Mouse (Mus musculus) thymus, postnatal 10 days (tissue): Measurements from ENCODE around the gene Slc29a4.

Source experiments
- DNase-seq, 2 experiments: peaks; one replicate each; pipeline ENCODE4 v3.0.0; 2021; ENCODE audit warnings: low spot score in 2 of 2

Gene Slc29a4

DNA sequence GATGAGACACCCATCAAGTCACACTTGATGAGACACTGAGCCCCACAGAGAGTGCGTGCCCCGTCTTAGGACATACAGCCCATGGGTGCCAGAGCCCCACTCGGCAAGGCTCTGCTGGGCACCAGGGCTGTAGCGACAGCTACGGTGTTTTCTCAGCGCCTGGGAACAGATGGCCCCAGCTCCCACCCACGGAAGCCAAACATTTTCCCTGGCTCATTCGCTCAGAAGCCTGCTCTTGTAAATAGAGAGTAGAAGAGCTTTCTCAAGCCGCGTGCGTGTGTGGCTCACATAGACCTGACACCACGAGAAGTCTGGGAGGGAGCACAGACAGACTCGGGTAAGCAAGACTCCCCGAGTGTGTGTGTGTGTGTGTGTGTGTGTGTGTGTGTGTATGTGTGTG lies at the start of gene Slc29a4:
Slc29a4 (plus strand) TSS at position 265 of the 400 bp plus-strand sequence.
- no peak for DNase-seq

DNA sequence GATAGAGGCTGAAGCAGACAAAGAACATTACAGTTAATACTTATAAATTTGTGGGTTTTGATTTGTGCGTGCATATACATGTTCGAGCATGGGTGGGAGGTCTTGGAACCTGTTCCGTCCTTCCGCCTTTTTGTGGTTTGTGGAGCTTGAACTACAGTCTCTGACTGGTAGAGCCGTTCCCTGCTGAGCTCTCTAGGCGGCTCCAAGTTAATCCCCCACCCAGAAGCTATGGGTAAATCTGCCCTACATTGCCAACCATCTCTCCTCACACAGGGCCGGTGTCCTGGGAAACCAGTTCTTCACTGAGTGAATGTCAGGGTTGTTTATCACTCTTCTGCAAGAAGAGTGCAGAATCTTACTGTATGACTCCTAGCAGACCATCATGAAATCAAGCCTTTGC lies 44.1 kb upstream of the Slc29a4 start:
- no peak for DNase-seq

- no peak for DNase-seq
Measured at GRCm38 (mm10) chr5:142649460-142650050, 42.8 kb upstream of the Slc29a4 start.

- no peak for DNase-seq
Measured at GRCm38 (mm10) chr5:142650390-142650789, 41.9 kb upstream of the Slc29a4 start.

DNA sequence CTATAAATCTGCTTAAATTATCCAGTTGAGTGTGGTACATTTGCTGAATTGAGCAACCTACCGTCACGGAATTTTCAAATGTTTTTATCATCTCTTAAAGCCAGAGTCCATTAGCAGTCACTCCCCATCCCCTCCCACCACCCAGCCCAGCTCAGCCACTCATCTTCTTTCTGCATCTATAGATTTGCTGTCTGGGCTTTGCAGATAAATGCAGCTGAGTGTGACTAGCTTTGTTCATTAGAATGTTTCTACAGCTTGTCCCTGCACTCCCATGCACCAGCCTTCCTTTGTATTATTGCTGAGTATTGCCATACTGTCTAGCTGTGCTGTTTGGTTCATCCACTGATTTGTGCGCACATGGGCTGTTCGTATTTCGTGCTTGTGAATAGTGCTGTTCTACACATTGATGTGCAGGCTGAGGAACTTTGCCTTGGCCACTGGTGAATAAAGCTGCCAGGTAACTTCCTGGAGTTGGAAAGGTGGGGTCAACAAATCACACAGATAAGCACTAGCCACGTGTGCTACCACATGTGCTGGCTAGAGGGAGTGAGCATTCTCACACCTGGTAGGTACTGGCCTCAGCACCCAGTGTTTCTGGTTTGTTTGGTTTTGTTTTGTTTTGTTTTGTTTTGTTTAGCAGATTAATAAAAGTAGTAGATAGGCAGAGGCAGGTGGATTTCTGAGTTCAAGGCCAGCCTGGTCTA lies 41.4 kb upstream of the Slc29a4 start:
- DNase-seq, result no peak

DNA sequence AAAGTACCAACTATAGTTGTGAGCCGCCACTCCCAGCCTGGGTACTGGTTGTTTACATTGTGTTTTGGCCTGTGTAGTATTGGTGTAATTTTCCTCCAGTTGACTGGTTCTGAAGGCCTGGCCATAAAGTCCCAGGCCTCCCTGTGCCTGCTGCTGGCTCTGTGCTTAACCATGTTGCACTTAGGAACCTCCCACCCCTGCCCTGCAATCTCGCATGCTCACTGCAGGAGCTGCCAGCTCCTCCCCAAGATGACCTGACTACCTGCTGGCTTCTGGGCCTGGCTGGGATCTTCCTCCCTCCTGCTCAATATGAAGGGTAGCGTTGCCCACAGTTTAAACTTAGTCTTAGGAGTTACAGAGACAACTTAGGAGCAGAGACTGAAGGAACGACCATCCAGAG lies 40.0 kb upstream of the Slc29a4 start:
- no peak for DNase-seq

GRCm38 (mm10) chr5:142660656-142661434 lies 31.5 kb upstream of the Slc29a4 start:
- DNase-seq, result no peak

DNA sequence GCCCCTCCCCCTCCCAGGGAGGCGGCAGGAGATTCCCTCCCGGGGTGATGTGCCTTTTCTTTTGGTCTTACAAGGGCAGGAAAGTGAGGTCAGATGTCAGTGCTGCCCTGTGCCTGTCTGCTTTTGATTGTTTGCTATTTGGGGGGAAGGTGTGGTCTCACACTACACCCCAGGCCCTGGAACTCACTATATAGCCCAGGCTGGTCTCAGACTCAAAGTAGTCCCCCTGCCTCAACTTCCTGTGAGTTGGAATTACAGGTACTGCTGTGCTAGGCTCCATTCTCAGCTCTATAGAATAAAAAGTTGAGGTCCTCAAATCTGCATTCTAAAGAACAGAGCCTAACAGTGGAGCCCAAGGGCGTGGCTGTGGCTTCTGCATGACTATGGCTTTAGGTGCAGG lies 24.4 kb upstream of the Slc29a4 start:
- no peak for DNase-seq

GRCm38 (mm10) chr5:142668556-142669263 lies 23.6 kb upstream of the Slc29a4 start:
- DNase-seq, result no peak

DNA sequence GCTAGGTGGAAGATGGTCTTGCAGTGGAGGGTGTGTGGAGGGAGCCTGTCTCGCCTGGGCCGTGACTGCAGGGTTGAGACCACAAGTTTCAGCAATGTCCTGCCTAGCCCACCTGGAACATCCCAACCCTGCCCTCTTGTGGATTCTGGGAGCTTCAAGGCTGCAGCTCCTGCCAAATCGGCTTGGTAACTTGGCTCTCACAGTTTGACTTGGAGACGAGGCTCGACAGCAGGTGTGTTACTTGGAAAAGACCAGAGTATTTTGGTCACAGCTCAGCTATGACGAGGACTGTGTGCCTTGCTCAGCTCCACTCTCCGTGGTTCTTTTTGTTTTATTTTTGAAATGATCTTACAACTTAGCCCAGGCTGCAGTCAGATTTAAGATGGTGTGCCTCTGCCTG lies 22.6 kb upstream of the Slc29a4 start:
- DNase-seq, result no peak

GRCm38 (mm10) chr5:142673082-142673481 lies 19.2 kb upstream of the Slc29a4 start:
- DNase-seq, result no peak

DNA sequence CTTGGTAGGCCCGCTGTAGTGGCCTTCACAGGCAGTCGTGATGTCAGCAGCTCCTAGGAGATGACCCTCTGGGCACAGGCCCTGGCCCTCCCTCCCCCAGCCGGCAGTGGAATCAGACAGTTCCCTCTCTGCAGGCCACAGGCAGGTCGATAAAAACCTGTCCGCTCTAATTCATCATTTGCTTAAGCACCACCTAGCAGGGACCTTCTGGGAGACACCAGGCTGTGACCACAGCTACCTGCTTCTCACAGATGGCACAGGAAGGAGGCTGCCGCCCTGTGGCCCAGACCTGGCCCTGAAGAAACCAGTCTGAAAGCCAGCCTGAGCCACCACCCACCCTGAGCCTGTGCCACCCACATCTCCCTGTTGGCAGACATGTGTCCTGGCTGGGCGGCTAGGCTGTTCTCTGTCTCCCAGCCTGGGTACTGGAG lies 14.2 kb upstream of the Slc29a4 start:
- no peak for DNase-seq

DNA sequence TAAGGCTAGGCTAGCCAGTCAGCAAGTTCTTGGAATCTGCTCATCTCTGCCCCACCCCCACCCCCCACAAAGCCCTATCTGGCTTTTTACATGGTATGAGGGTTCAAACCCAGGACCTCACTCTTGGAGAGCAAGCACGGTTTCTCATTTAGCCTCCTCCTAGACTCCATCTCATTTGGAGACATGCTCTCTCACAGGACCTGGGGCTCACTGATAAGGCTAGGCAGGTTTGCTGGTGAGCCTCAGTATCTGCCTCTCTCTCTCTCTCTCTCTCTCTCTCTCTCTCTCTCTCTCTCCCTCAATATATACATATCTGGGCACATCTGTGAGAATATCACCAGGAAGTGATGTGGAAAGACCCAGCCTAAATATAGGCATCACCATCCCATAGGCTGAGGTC lies 13.2 kb upstream of the Slc29a4 start:
- no peak for DNase-seq

DNA sequence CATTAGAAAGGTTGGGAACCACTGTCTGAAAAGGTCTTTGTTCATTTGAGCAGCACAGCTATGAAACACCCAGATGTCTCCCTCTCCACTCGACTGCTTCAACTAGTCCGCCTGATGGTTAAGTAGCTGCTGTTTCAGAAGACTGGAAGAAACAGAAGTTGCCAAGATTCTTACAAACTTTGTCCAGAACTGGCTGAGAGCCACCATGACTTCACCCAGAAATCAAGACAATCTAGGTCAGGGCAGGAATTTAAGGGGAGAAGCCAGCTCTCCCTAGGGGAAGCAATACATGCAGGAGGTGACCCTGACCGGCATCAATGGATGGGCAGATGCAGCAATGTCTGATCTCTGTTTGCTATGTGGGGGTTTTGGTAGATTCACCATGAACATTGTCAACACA lies 10.4 kb upstream of the Slc29a4 start:
- DNase-seq, result no peak

DNA sequence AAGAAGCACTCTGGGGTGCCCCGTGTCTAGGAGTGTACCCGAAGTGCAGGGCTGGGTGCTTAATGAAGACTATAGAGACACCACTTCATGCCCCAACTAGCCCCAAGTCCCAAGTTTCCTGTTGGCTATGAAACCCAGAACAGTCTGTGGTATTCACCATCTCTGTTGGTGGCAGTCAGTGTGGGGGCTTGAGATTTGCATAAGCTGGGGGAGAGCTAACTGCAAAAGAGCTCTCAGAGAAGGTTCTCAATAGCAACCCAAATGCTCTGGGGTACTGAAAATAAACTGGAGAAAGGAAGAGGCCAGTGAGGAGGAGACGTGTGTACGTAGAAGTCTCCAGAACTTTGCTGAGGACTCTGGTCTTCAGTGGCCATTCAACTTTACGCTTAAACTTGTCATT lies 9.8 kb upstream of the Slc29a4 start:
- no peak for DNase-seq

- no peak for DNase-seq
Measured at GRCm38 (mm10) chr5:142688866-142689265, 3.4 kb upstream of the Slc29a4 start.

DNA sequence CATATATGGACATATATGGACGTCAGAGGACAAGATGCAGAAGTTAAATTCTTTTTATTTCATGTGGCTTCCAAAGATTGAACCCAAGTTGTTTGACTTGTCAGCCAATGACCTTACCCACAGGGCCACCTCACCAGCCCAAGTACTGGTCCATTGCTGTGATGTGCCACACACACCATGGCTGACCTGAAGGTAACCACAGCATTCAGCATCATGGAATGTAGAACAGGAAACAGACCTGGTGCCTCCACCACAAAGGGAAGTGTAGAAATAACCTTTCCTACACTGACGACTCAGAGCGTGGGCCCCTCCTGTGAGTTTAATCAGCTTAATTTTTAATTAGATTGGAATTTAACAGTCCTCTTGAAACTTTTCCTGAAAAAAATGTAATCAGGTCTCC lies 2.0 kb upstream of the Slc29a4 start:
- DNase-seq, result no peak

GRCm38 (mm10) chr5:142692971-142693737 lies 842 bp downstream of the Slc29a4 start:
- DNase-seq, result no peak

DNA sequence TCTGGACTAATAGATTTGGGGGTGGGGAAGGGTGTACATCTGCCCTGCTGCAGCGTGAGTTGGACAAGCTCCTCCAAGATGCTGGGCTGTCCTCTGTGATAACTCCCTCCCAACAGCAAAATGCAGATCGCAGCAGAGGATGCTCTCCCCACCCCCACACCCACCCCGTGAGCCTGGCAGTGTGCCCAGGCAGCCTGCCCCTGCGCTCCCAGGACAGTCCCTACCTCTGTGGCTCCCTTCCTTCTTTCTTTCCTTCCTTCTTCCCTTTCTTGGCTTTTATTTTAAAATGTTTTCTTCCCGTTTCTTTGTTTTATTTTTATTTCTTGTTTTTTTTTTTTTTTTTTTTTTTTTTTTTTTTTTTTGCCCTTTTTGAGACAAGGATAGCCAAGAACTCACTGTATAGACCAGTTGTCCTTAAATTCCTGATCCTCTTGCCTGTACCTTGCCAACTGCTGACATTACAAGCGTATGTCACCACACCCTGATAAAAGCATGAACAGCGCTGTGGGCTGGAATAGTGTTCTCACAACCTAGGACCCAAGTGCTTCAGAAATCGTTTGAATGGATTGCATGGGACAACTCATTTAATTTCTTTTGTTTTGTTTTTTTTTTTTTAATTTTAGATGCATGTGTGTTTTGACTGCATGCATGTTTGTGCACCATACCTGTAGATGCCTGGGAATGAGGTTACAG lies 1.6 kb downstream of the Slc29a4 start:
- DNase-seq, result no peak

DNA sequence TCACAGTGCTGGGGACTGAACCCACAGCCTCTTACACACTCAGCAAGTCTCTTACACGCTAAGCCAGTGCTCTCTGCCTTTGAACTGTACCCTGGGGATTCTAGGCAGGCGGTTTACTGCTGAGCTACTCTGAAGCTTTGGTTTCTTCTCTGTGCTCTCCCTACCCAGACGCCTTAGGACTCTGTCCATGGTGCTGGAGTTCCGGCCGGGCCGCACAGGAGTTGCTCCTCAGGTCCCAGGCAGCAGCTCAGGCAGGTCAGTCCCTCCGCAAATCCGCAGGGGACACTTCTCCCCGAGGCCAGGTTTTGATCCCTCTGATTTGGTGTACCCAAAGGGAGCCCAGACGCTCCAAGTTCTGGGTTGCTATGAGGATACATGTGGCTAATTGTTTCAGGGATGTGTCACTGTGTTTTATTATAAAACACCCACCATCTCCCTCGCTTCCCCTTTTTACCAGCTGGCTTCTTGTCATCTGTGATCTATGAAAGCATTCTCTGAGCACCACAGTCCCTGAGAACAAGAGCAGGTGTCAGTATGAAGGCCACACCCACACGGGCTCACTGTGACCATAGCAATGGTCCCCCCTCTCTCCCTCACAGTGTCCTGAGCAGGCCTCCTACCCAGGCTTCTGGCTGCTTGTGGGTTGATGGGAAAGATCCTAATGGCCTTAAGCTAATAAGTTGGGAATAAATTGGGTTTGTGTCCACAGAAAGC lies 2.5 kb downstream of the Slc29a4 start:
- DNase-seq, result peak in 1 of 2 experiments; percentile 40
